Mouse (Mus musculus) neural tube, embryonic 14.5 days (tissue): ENCODE measurements around the gene Zfp119a. TPM values are rescaled to one million over a fixed set of nuclear protein-coding genes. Genes with fewer than 3 reads are reported as not detected.
"Not testable (repeated sequence)": the region's sequence is repeated elsewhere in the genome, so short reads cannot be mapped to it uniquely, and the experiment has no call there.

Experiments used
- ATAC-seq: fragments of 200-750 bp; cut with Nextera tagmentation; 2 replicates; pipeline ENCODE4 v1.8.0; 2017; ENCODE audit warnings: low read depth, mild to moderate bottlenecking, moderate TSS enrichment, moderate library complexity
- H3K27ac ChIP-seq: fragments of 300-500 bp; sonication (generic); 2 replicates; pipeline ENCODE4 v1.5.1; 2014; ENCODE audit warnings: low read depth, mild to moderate bottlenecking, control low read depth, low read length, moderate library complexity, mixed read lengths
- H3K27me3 ChIP-seq: fragments of 300-500 bp; sonication (generic); 2 replicates; pipeline ENCODE4 v1.6.1; 2014; ENCODE audit warnings: low read length; ENCODE audit not compliant: control insufficient read depth, insufficient read depth
- H3K36me3 ChIP-seq: fragments of 300-500 bp; sonication (generic); 2 replicates; pipeline ENCODE4 v1.6.1; 2014; ENCODE audit warnings: low read length, mixed read lengths; ENCODE audit not compliant: control insufficient read depth, insufficient read depth
- H3K4me1 ChIP-seq: fragments of 300-500 bp; sonication (generic); 2 replicates; pipeline ENCODE4 v1.6.1; 2014; ENCODE audit warnings: low read length; ENCODE audit not compliant: control insufficient read depth, insufficient read depth
- H3K4me2 ChIP-seq: fragments of 300-500 bp; sonication (generic); 2 replicates; pipeline ENCODE4 v1.6.1; 2014; ENCODE audit warnings: mild to moderate bottlenecking, low read depth, low read length, control low read depth
- H3K4me3 ChIP-seq: fragments of 300-500 bp; sonication (generic); 2 replicates; pipeline ENCODE4 v1.5.1; 2014; ENCODE audit warnings: low read depth, low read length, control low read depth, mixed read lengths
- H3K9ac ChIP-seq: fragments of 300-500 bp; sonication (generic); replicated peaks from 2 replicates; pipeline ENCODE4 v1.6.1; 2014; ENCODE audit warnings: low read depth, mild to moderate bottlenecking, control low read depth, low read length, mixed read lengths
- H3K9me3 ChIP-seq: fragments of 300-500 bp; sonication (generic); 2 replicates; pipeline ENCODE4 v1.6.1; 2016; ENCODE audit warnings: low read length; ENCODE audit not compliant: control insufficient read depth
- WGBS: fragments of 180-500 bp; shearing (Covaris S2); extraction: QIAGEN DNeasy Blood & Tissue Kit; methylation state at CpG from one replicate; pipeline ENCODE4 v1.1.7; 2014; 5-methylcytosine and 5-hydroxymethylcytosine counted together
- polyA plus RNA-seq: library from polyadenylated mRNA; unstranded; fragments of >200 nt; fragmentation: Nextera tagmentation; extraction: Ambion mirVana; gene quantifications from 2 replicates; pipeline ENCODE4 v1.2.1, GENCODE M21; 2014

Zfp119a gene
- 12.2 TPM in 2 replicates for polyA plus RNA-seq

- not testable (repeated sequence) for H3K36me3 ChIP-seq, H3K9me3 ChIP-seq, H3K27me3 ChIP-seq, H3K4me1 ChIP-seq
- Histone ChIP-seq H3K9ac (peak within 1 kb of the TSS; percentile 64), H3K27ac (peak within 1 kb of the TSS; percentile 85), H3K4me2 (peak within 1 kb of the TSS; percentile 59), H3K4me3 (peak within 1 kb of the TSS; percentile 38)
- peak; percentile 100 for ATAC-seq
- 0% methylated on average over 30 of the region's 53 CpGs for WGBS
Measured at GRCm38 (mm10) chr17:55878636-55879369, at the start of gene Zfp119a. Zfp119a (minus strand) TSS chr17:55878930.

DNA sequence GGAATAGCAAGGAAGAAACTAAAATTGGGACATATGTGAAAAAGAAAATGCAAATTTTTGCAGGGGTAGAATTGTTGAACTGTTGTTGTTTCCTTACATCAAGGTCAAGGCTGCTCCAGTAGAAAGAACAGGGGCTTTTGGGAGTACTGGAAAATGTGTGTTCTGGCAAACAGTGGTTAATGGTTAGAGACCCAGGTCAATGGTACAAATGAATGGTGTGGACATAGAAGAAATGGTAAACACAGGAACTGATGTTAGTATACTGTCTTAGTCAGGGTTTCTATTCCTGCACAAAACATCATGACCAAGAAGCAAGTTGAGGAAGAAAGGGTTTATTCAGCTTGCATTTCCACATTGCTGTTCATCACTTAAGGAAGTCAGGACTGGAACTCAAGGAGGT lies 27.9 kb upstream of the Zfp119a start:
- Histone ChIP-seq H3K4me2 (no peak overlapping the region), H3K27me3 (no peaks in the 10 kb centered on the region), H3K9ac (no peak overlapping the region), H3K27ac (no peak overlapping the region), H3K4me1 (no peaks in the 10 kb centered on the region), H3K9me3 (no peaks in the 10 kb centered on the region), H3K4me3 (no peak overlapping the region), H3K36me3 (no peaks in the 10 kb centered on the region)
- ATAC-seq: no peak

GRCm38 (mm10) chr17:55904131-55904530 lies 25.4 kb upstream of the Zfp119a start:
- Histone ChIP-seq H3K4me1 (no peaks in the 10 kb centered on the region), H3K27me3 (no peaks in the 10 kb centered on the region), H3K27ac (no peak overlapping the region), H3K4me2 (no peak overlapping the region), H3K4me3 (no peak overlapping the region), H3K36me3 (no peaks in the 10 kb centered on the region), H3K9ac (no peak overlapping the region), H3K9me3 (no peaks in the 10 kb centered on the region)
- no peak for ATAC-seq
- 80% methylated on average over 6 of the region's 6 CpGs for WGBS

- H3K4me1 ChIP-seq: no peaks in the 10 kb centered on the region
- H3K4me3 ChIP-seq: no peak overlapping the region
- no peak overlapping the region for H3K9ac ChIP-seq
- H3K36me3 ChIP-seq: no peaks in the 10 kb centered on the region
- H3K27me3 ChIP-seq: no peaks in the 10 kb centered on the region
- ATAC-seq: no peak
- H3K27ac ChIP-seq: no peak overlapping the region
- no peak overlapping the region for H3K4me2 ChIP-seq
- H3K9me3 ChIP-seq: no peaks in the 10 kb centered on the region
- 98% methylated on average over 1 of the region's 1 CpGs for WGBS
Measured at GRCm38 (mm10) chr17:55903687-55904086, 25.0 kb upstream of the Zfp119a start.

GRCm38 (mm10) chr17:55903087-55903486 lies 24.4 kb upstream of the Zfp119a start:
- no peak overlapping the region for H3K27ac ChIP-seq
- 58% methylated on average over 2 of the region's 2 CpGs for WGBS
- no peak overlapping the region for H3K9ac ChIP-seq
- H3K4me1 ChIP-seq: no peaks in the 10 kb centered on the region
- no peak for ATAC-seq
- H3K9me3 ChIP-seq: 0 out of 2 replicates have a peak, but pooled peaks cover 4% of the 10 kb centered on the region
- H3K4me2 ChIP-seq: no peak overlapping the region
- no peaks in the 10 kb centered on the region for H3K27me3 ChIP-seq
- H3K4me3 ChIP-seq: no peak overlapping the region
- peaks cover 3% of the 10 kb centered on the region; the same call in 1 of the 2 replicates for H3K36me3 ChIP-seq

- not testable (repeated sequence) for H3K9me3 ChIP-seq, H3K27ac ChIP-seq, ATAC-seq, H3K36me3 ChIP-seq, H3K27me3 ChIP-seq, H3K4me1 ChIP-seq
- peak overlapping the region; percentile 50 for H3K4me2 ChIP-seq
- peak overlapping the region; percentile 38 for H3K4me3 ChIP-seq
- H3K9ac ChIP-seq: peak overlapping the region; percentile 41; the same call in 1 of the 2 replicates
- WGBS: 17% methylated on average over 6 of the region's 8 CpGs
Measured at GRCm38 (mm10) chr17:55892406-55892955, 13.8 kb upstream of the Zfp119a start.

DNA sequence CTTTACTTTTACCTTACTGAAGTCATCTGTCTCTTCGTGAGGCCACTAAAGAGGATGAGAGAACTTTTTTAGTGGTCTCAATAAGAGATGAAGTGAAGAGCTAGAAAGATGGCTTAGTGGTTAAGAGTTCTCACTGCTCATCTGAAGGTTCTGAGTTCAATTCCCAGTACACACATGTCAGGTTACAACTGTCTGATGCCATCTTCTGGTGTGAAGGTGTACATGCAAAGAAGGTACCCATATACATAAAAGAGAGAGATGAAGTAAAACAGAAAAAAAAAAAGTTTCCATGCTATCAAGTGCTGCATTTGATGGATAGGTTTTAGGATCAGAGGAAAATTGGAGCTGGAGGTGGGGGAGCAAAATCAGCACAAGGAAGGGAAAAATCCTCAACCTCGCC lies 6.2 kb upstream of the Zfp119a start:
- Histone ChIP-seq H3K4me1 (no peaks in the 10 kb centered on the region), H3K9me3 (no peaks in the 10 kb centered on the region), H3K9ac (no peak overlapping the region), H3K4me2 (no peak overlapping the region), H3K36me3 (no peaks in the 10 kb centered on the region), H3K4me3 (no peak overlapping the region), H3K27ac (no peak overlapping the region), H3K27me3 (no peaks in the 10 kb centered on the region)
- ATAC-seq: no peak
- 53% methylated on average over 2 of the region's 2 CpGs for WGBS

DNA sequence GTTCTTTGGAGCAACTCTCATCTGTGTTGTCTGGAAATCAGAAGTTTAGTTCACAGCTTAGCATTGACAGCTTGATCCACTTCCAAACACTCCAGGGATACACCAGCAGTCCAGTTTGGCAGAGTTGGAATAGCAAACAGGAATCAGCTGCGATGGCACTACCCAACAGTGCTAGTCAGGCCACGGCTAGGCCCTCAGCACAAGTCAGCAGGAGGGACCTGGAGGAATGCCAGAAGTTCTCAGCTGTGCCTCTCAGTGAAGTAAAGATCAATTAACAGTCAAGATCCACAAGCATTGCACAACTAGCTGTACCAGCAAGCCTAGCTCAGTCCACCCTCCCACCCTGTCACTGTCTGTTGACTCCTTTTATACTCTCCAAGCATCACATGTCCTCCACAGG lies 4.9 kb upstream of the Zfp119a start:
- H3K27me3 ChIP-seq: no peaks in the 10 kb centered on the region
- no peak overlapping the region for H3K4me2 ChIP-seq
- no peaks in the 10 kb centered on the region for H3K36me3 ChIP-seq
- no peak overlapping the region for H3K27ac ChIP-seq
- H3K9ac ChIP-seq: no peak overlapping the region
- H3K9me3 ChIP-seq: no peaks in the 10 kb centered on the region
- H3K4me1 ChIP-seq: no peaks in the 10 kb centered on the region
- no peak for ATAC-seq
- 43% methylated on average over 2 of the region's 2 CpGs for WGBS
- H3K4me3 ChIP-seq: no peak overlapping the region

- Histone ChIP-seq H3K4me3 (peak overlapping the region; percentile 38), H3K4me2 (peak overlapping the region; percentile 59), H3K9ac (peak overlapping the region; percentile 44), H3K27ac (peak overlapping the region; percentile 34)
- not testable (repeated sequence) for ATAC-seq, H3K4me1 ChIP-seq, H3K9me3 ChIP-seq, H3K27me3 ChIP-seq, H3K36me3 ChIP-seq
- 2% methylated on average over 6 of the region's 8 CpGs for WGBS
Measured at GRCm38 (mm10) chr17:55878282-55878635, 471 bp downstream of the Zfp119a start.
